Mouse (Mus musculus): ENCODE measurements around the gene Tdpoz4.
"Not testable (repeated sequence)": the region's sequence is repeated elsewhere in the genome, so short reads cannot be mapped to it uniquely, and the experiment has no call there.

The Tdpoz4 gene

GRCm38 (mm10) chr3:93796098-93796497, at the start of gene Tdpoz4:
TSS of gene Tdpoz4 (plus strand) at chr3:93796398.
- in situ Hi-C loops (cut with MboI; ENCODE audit: unreplicated experiment in 2 of 2), result not testable (repeated sequence)

GRCm38 (mm10) chr3:93754022-93754421, 42.2 kb upstream of the Tdpoz4 start:
- in situ Hi-C loops (cut with MboI; ENCODE audit: unreplicated experiment in 2 of 2), result not testable (repeated sequence)

- in situ Hi-C loops (cut with MboI; ENCODE audit: unreplicated experiment in 2 of 2), result not testable (repeated sequence)
These were observed 23.5 kb upstream of the Tdpoz4 start, which contains the start of gene Gm5773 for GRCm38 (mm10) chr3:93772700-93773099. TSS of gene Gm5773 (plus strand) at chr3:93773000.

GRCm38 (mm10) chr3:93813341-93813740, 17.1 kb downstream of the Tdpoz4 start:
- in situ Hi-C loops (cut with MboI; ENCODE audit: unreplicated experiment in 2 of 2), result loop anchor here in 1 of 2 experiments (5.0 kb wide), 1 partner anchor 201 kb away; no protein-coding TSS in a partner anchor

GRCm38 (mm10) chr3:93825720-93826119, 29.5 kb downstream of the Tdpoz4 start, which contains the start of gene Tdpoz3:
TSS of gene Tdpoz3 (plus strand) at chr3:93826020.
- in situ Hi-C loops (cut with MboI; ENCODE audit: unreplicated experiment in 2 of 2), result not testable (repeated sequence)

Measured in v-Abl transformed pro-B cells (cell line).